Comparison of ENCODE assay signal across 19 mouse cellular contexts in the genomic region with DNA sequence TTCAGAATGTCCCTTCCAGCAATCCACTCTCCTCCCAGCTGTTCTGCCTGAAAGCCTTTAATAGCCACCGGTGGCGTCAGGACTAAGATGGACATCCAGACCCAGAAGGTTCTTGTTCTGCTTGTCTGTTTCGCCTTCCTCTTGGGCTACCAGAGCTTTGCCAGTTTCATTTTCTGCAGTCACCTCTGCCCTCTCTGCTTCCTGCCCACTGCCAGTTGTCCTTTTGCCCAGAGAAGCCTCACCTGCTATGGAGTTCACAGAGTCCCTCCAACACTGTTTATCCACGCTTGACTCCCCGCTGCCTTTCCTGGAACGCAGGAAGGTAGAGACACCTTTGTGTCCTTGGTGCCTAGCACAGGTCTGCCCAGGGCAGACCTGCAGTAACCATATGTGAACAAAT. TPM values are rescaled to one million over a fixed set of nuclear protein-coding genes. Genes with fewer than 3 reads are reported as not detected.
DNase-seq lines count a peak whose midpoint lies in the region; ATAC-seq and TF ChIP-seq lines count a peak whose summit lies in the region.
"Had no signal": no experiment of that assay in that cellular context is flagged by ENCODE, and none has a peak within 500 bp of the region (broad histone marks: within the 10 kb centered on the region; RNA-seq: fewer than 3 reads in every experiment).

No protein-coding gene starts in this region.

- peak overlapping the region; percentile 56; the same call in 1 of the 2 replicates for H3K9ac ChIP-seq in liver, adult 2 months (ENCODE audit: low read depth, low read length)
- no peak overlapping the region for H3K9ac ChIP-seq in stomach, postnatal 0 days (ENCODE audit: low read length)
- H3K9ac ChIP-seq: embryonic facial prominence, embryonic 15.5 days; limb, embryonic 13.5 days had no signal

- H3K4me2 ChIP-seq in stomach, postnatal 0 days (replicated peaks; ENCODE audit: low read depth): no peak overlapping the region
- H3K4me2 ChIP-seq: embryonic facial prominence, embryonic 15.5 days; limb, embryonic 13.5 days; midbrain, embryonic 11.5 days had no signal

- no peak for ATAC-seq in stomach, postnatal 0 days (ENCODE audit: low FRiP score, low TSS enrichment)
- ATAC-seq: forebrain, embryonic 14.5 days; lung, postnatal 0 days had no signal

- TF ChIP-seq EP300 in stomach, postnatal 0 days (optimal IDR thresholded peaks at IDR 0.05): no peak

- H3K4me1 ChIP-seq in liver, adult 2 months (ENCODE audit: control insufficient read depth, insufficient read depth, low read length): peaks cover 25% of the 10 kb centered on the region
- peaks cover 9% of the 10 kb centered on the region for H3K4me1 ChIP-seq in stomach, postnatal 0 days (replicated peaks; ENCODE audit: control insufficient read depth, insufficient read depth)

- H3K9me3 ChIP-seq in stomach, postnatal 0 days (ENCODE audit: control insufficient read depth, low read length): no peaks in the 10 kb centered on the region
- H3K9me3 ChIP-seq: embryonic facial prominence, embryonic 15.5 days; hindbrain, embryonic 10.5 days; limb, embryonic 13.5 days had no signal

- DNase-seq in liver, adult 2 months (ENCODE audit: extremely low read depth, low read depth, low spot score): peak; percentile 96
- no peak for DNase-seq in liver
- DNase-seq in kidney, adult 8-10 months: peak; percentile 77 to 84
- peak; percentile 58 for DNase-seq in kidney, postnatal 14 days
- no peak for DNase-seq in stomach, postnatal 0 days (ENCODE audit: low spot score)
- DNase-seq in right cerebral cortex, postnatal 10 days (ENCODE audit: low spot score in 2 of 2): no peak
- no peak for DNase-seq in gastrocnemius, postnatal 14 days
- DNase-seq: B cell, adult 2 months; cerebellum, adult 18-20 months; cerebellum, postnatal 25 days; embryo, embryonic 11 days; gastrocnemius, postnatal 25 days; thymus, postnatal 14 days had no signal

- no peak for TF ChIP-seq CTCF in liver, adult 2 months (IDR thresholded peaks at IDR 0.05; ENCODE audit: low read depth, low read length)
- no peak for TF ChIP-seq CTCF in stomach, postnatal 0 days (IDR thresholded peaks at IDR 0.05; ENCODE audit: low read depth)

- H3K36me3 ChIP-seq in liver, adult 2 months (ENCODE audit: control insufficient read depth, insufficient read depth, low read length): no peaks in the 10 kb centered on the region
- no peaks in the 10 kb centered on the region; the same call in 1 of the 2 replicates for H3K36me3 ChIP-seq in stomach, postnatal 0 days (ENCODE audit: control insufficient read depth, insufficient read depth, low read length)
- H3K36me3 ChIP-seq: embryonic facial prominence, embryonic 15.5 days; hindbrain, embryonic 10.5 days had no signal

- no peak overlapping the region for H3K4me3 ChIP-seq in liver, adult 2 months (ENCODE audit: insufficient read depth, low read depth, low read length)
- no peak overlapping the region for H3K4me3 ChIP-seq in stomach, postnatal 0 days (ENCODE audit: low read depth, low read length)
- H3K4me3 ChIP-seq: embryonic facial prominence, embryonic 15.5 days; hindbrain, embryonic 10.5 days; limb, embryonic 13.5 days had no signal

- no peaks in the 10 kb centered on the region for H3K27me3 ChIP-seq in liver, adult 2 months (ENCODE audit: control insufficient read depth, insufficient read depth, low read length)
- H3K27me3 ChIP-seq in stomach, postnatal 0 days (ENCODE audit: control insufficient read depth, insufficient read depth, low read length): no peaks in the 10 kb centered on the region
- H3K27me3 ChIP-seq: embryonic facial prominence, embryonic 15.5 days; limb, embryonic 13.5 days had no signal

- intact Hi-C loops in gastrocnemius, postnatal 14 days (cut with DNase I; ENCODE audit: low total_unique reads): loop anchor here (10.0 kb wide), 1 partner anchor 75 kb away; a partner anchor contains a TSS

- H3K27ac ChIP-seq in liver, adult 2 months (replicated peaks; ENCODE audit: insufficient read depth, low read depth, low read length): peak overlapping the region; percentile 92
- peak overlapping the region; percentile 79; the same call in 1 of the 2 replicates for H3K27ac ChIP-seq in stomach, postnatal 0 days (replicated peaks)
- H3K27ac ChIP-seq: embryonic facial prominence, embryonic 15.5 days; hindbrain, embryonic 10.5 days; limb, embryonic 13.5 days had no signal

- WGBS in liver, adult 2 months: 20% methylated on average over 6 of the region's 6 CpGs
- WGBS in stomach, postnatal 0 days: 66% methylated on average over 6 of the region's 6 CpGs

- H3K79me2 ChIP-seq in liver, adult 2 months (ENCODE audit: control insufficient read depth, insufficient read depth, low read length): peaks cover 9% of the 10 kb centered on the region; the same call in 1 of the 2 replicates

- TF ChIP-seq POLR2A in liver, adult 2 months (IDR thresholded peaks at IDR 0.05; ENCODE audit: extremely low read depth, insufficient read depth, low read length): no peak

RNA-seq across cellular contexts. Expression of a gene that starts 5.1 kb away (rescaled TPM):
- 9.1 and 11.0 TPM in 2 replicates for total RNA-seq in liver, adult 2 months (2014; rRNA removed)
- 51.0 and 57.0 TPM in 2 replicates for polyA plus RNA-seq in liver, adult 2 months (2012; rRNA removed)
- polyA plus RNA-seq in stomach, postnatal 0 days (2015; fragmentation: Nextera tagmentation; extraction: Ambion mirVana): 20.6 and 25.2 TPM in 2 replicates
- 1 to 10 TPM; 4.0 to 6.2 TPM for total RNA-seq in gastrocnemius, postnatal 14 days (2021)

RNA-seq across cellular contexts. Expression of a gene that starts 33.0 kb away (rescaled TPM):
- not detected in 2 replicates for total RNA-seq in liver, adult 2 months (2014; rRNA removed)
- polyA plus RNA-seq in liver, adult 2 months (2012; rRNA removed): 0.51 and 0.54 TPM in 2 replicates
- polyA plus RNA-seq in stomach, postnatal 0 days (2015; fragmentation: Nextera tagmentation; extraction: Ambion mirVana): 0.33 and 0.41 TPM in 2 replicates
- total RNA-seq in gastrocnemius, postnatal 14 days (2021): under 1 TPM; 0.39 to 0.47 TPM
- total RNA-seq: gastrocnemius, postnatal 25 days had no signal

RNA-seq across cellular contexts. Expression of a gene that starts 43.9 kb away (rescaled TPM):
- 0.18 and 0.34 TPM in 2 replicates for total RNA-seq in liver, adult 2 months (2014; rRNA removed)
- 0.29 and 0.80 TPM in 2 replicates for polyA plus RNA-seq in liver, adult 2 months (2012; rRNA removed)
- polyA plus RNA-seq in stomach, postnatal 0 days (2015; fragmentation: Nextera tagmentation; extraction: Ambion mirVana): 11.9 and 12.1 TPM in 2 replicates
- 1 to 10 TPM; 6.5 to 8.1 TPM for total RNA-seq in gastrocnemius, postnatal 14 days (2021)

RNA-seq across cellular contexts. Expression of a gene that starts 47.8 kb away (rescaled TPM):
- total RNA-seq in liver, adult 2 months (2014; rRNA removed): 124 and 163 TPM in 2 replicates
- 238 and 244 TPM in 2 replicates for polyA plus RNA-seq in liver, adult 2 months (2012; rRNA removed)
- 242 and 249 TPM in 2 replicates for polyA plus RNA-seq in stomach, postnatal 0 days (2015; fragmentation: Nextera tagmentation; extraction: Ambion mirVana)
- 10 to 100 TPM; 55.4 to 57.6 TPM for total RNA-seq in gastrocnemius, postnatal 14 days (2021)

RNA-seq across cellular contexts. Expression of a gene that starts 52.5 kb away (rescaled TPM):
- 1.7 and 1.9 TPM in 2 replicates for total RNA-seq in liver, adult 2 months (2014; rRNA removed)
- polyA plus RNA-seq in liver, adult 2 months (2012; rRNA removed): 6.9 and 10.2 TPM in 2 replicates
- 8.1 and 8.6 TPM in 2 replicates for polyA plus RNA-seq in stomach, postnatal 0 days (2015; fragmentation: Nextera tagmentation; extraction: Ambion mirVana)
- total RNA-seq in gastrocnemius, postnatal 14 days (2021): 1 to 10 TPM; 2.6 to 2.7 TPM

Comparison
In these comparisons a context has a peak if more than half of its experiments do, and no peak if none do; other contexts are left out.
1. DNase-seq: peak in liver, adult 2 months (single experiment), kidney, adult 8-10 months (2 of 2) and kidney, postnatal 14 days (single experiment); none in liver (single experiment), stomach, postnatal 0 days (single experiment), right cerebral cortex, postnatal 10 days (0 of 2) and gastrocnemius, postnatal 14 days (single experiment).